Mouse (Mus musculus) intestine, embryonic 15.5 days (tissue): ENCODE measurements at regions not wholly inside any gene's neighbourhood (a gene's known extent, or its start where the extent isn't known, plus 50 kb on each side); places are given as distances from the start of the nearest gene placed in this dataset.
A peak's percentile ranks its signal among the peaks of the same experiment; 100 is the strongest.
"Not testable (repeated sequence)": the region's sequence is repeated elsewhere in the genome, so short reads cannot be mapped to it uniquely, and the experiment has no call there.

Experiments used
- ATAC-seq: fragments of 200-750 bp; cut with Nextera tagmentation; 2 replicates; pipeline ENCODE4 v1.8.0; 2017; ENCODE audit warnings: moderate TSS enrichment, moderate library complexity
- H3K27ac ChIP-seq: fragments of 300-500 bp; sonication (generic); 2 replicates; pipeline ENCODE4 v1.5.1; 2015; ENCODE audit warnings: mild to moderate bottlenecking, inconsistent platforms
- H3K27me3 ChIP-seq: fragments of 300-500 bp; sonication (generic); replicated peaks from 2 replicates; pipeline ENCODE4 v1.6.1; 2015; ENCODE audit warnings: inconsistent platforms
- H3K36me3 ChIP-seq: fragments of 300-500 bp; sonication (generic); 2 replicates; pipeline ENCODE4 v1.6.1; 2015; ENCODE audit warnings: inconsistent platforms
- H3K4me1 ChIP-seq: fragments of 300-500 bp; sonication (generic); replicated peaks from 2 replicates; pipeline ENCODE4 v1.6.1; 2015; ENCODE audit warnings: inconsistent platforms
- H3K4me2 ChIP-seq: fragments of 300-500 bp; sonication (generic); replicated peaks from 2 replicates; pipeline ENCODE4 v1.6.1; 2015; ENCODE audit warnings: mild to moderate bottlenecking, inconsistent platforms
- H3K4me3 ChIP-seq: fragments of 300-500 bp; sonication (generic); replicated peaks from 2 replicates; pipeline ENCODE4 v1.5.1; 2015; ENCODE audit warnings: inconsistent platforms
- H3K9ac ChIP-seq: fragments of 300-500 bp; sonication (generic); 2 replicates; pipeline ENCODE4 v1.6.1; 2015; ENCODE audit warnings: inconsistent platforms
- H3K9me3 ChIP-seq: fragments of 300-500 bp; sonication (generic); 2 replicates; pipeline ENCODE4 v1.6.1; 2016; ENCODE audit warnings: inconsistent platforms
- WGBS: fragments of 180-500 bp; shearing (Covaris S2); methylation state at CpG from one replicate; pipeline ENCODE4 v1.1.7; 2015; 5-methylcytosine and 5-hydroxymethylcytosine counted together

- no peaks in the 10 kb centered on the region for H3K27me3 ChIP-seq
- 75% methylated on average over 4 of the region's 4 CpGs for WGBS
- no peak for ATAC-seq
- no peak overlapping the region for H3K4me2 ChIP-seq
- no peak overlapping the region for H3K4me3 ChIP-seq
- no peaks in the 10 kb centered on the region for H3K9me3 ChIP-seq
- no peak overlapping the region for H3K9ac ChIP-seq
- no peak overlapping the region for H3K27ac ChIP-seq
- 0 out of 2 replicates have a peak, but pooled peaks cover 3% of the 10 kb centered on the region for H3K4me1 ChIP-seq
- no peaks in the 10 kb centered on the region for H3K36me3 ChIP-seq
These were observed 302.1 kb upstream of the Tbl1xr1 start for GRCm38 (mm10) chr3:21774172-21774842.

- H3K4me1 ChIP-seq, result no peaks in the 10 kb centered on the region
- H3K9me3 ChIP-seq, result no peaks in the 10 kb centered on the region
- H3K4me2 ChIP-seq, result no peak overlapping the region
- ATAC-seq, result no peak
- no peaks in the 10 kb centered on the region for H3K36me3 ChIP-seq
- 75% methylated on average over 4 of the region's 4 CpGs for WGBS
- H3K27me3 ChIP-seq, result no peaks in the 10 kb centered on the region
- H3K9ac ChIP-seq, result no peak overlapping the region
- no peak overlapping the region for H3K4me3 ChIP-seq
- no peak overlapping the region for H3K27ac ChIP-seq
These were observed 297.7 kb upstream of the Tbl1xr1 start for GRCm38 (mm10) chr3:21778789-21779188.

GRCm38 (mm10) chr3:21791983-21792631 is 284.3 kb upstream of the Tbl1xr1 start:
- peak; percentile 85 for ATAC-seq
- 61% methylated on average over 4 of the region's 4 CpGs for WGBS
- H3K4me3 ChIP-seq, result no peak overlapping the region

GRCm38 (mm10) chr3:21798139-21798538 is 278.3 kb upstream of the Tbl1xr1 start:
- no peak for ATAC-seq
- Histone ChIP-seq H3K4me1 (no peaks in the 10 kb centered on the region), H3K27ac (no peak overlapping the region), H3K4me3 (no peak overlapping the region), H3K9me3 (no peaks in the 10 kb centered on the region), H3K4me2 (no peak overlapping the region), H3K36me3 (no peaks in the 10 kb centered on the region), H3K9ac (no peak overlapping the region), H3K27me3 (no peaks in the 10 kb centered on the region)
- WGBS, result 59% methylated on average over 1 of the region's 1 CpGs

More at GRCm38 (mm10) chr3:21791983-21792631, 284.3 kb upstream of the Tbl1xr1 start:
- Histone ChIP-seq H3K4me2 (no peak overlapping the region), H3K9me3 (no peaks in the 10 kb centered on the region), H3K36me3 (no peaks in the 10 kb centered on the region), H3K4me1 (no peaks in the 10 kb centered on the region), H3K27ac (no peak overlapping the region), H3K9ac (no peak overlapping the region), H3K27me3 (no peaks in the 10 kb centered on the region)

- H3K27me3 ChIP-seq, H3K4me3 ChIP-seq, H3K9ac ChIP-seq, H3K4me2 ChIP-seq, H3K36me3 ChIP-seq, H3K9me3 ChIP-seq, H3K27ac ChIP-seq, H3K4me1 ChIP-seq, ATAC-seq: not testable (repeated sequence)
- WGBS, result 79% methylated on average over 2 of the region's 2 CpGs
These were observed 272.6 kb upstream of the Tbl1xr1 start for GRCm38 (mm10) chr3:21803886-21804285.

- H3K4me3 ChIP-seq, result no peak overlapping the region
- no peak overlapping the region for H3K4me2 ChIP-seq
- H3K4me1 ChIP-seq, result no peaks in the 10 kb centered on the region
- 87% methylated on average over 2 of the region's 2 CpGs for WGBS
- H3K9ac ChIP-seq, result no peak overlapping the region
- H3K27ac ChIP-seq, result no peak overlapping the region
- no peaks in the 10 kb centered on the region for H3K9me3 ChIP-seq
- no peak for ATAC-seq
- H3K36me3 ChIP-seq, result no peaks in the 10 kb centered on the region
- no peaks in the 10 kb centered on the region for H3K27me3 ChIP-seq
These were observed 269.8 kb upstream of the Tbl1xr1 start for GRCm38 (mm10) chr3:21806494-21807157.

GRCm38 (mm10) chr3:21808539-21808938 is 267.9 kb upstream of the Tbl1xr1 start:
- Histone ChIP-seq H3K4me3 (no peak overlapping the region), H3K4me2 (no peak overlapping the region), H3K36me3 (no peaks in the 10 kb centered on the region), H3K27ac (no peak overlapping the region), H3K27me3 (no peaks in the 10 kb centered on the region), H3K9ac (no peak overlapping the region), H3K4me1 (no peaks in the 10 kb centered on the region), H3K9me3 (no peaks in the 10 kb centered on the region)
- ATAC-seq, result no peak
- 78% methylated on average over 2 of the region's 2 CpGs for WGBS

- Histone ChIP-seq H3K36me3 (no peaks in the 10 kb centered on the region), H3K4me1 (no peaks in the 10 kb centered on the region), H3K9ac (no peak overlapping the region), H3K9me3 (no peaks in the 10 kb centered on the region), H3K27ac (0 out of 2 replicates have a peak overlapping the region, but pooled peaks have one; percentile 17), H3K4me3 (no peak overlapping the region), H3K27me3 (no peaks in the 10 kb centered on the region), H3K4me2 (no peak overlapping the region)
- WGBS, result 15% methylated on average over 2 of the region's 2 CpGs
- no peak for ATAC-seq
These were observed 266.5 kb upstream of the Tbl1xr1 start for GRCm38 (mm10) chr3:21809769-21810470.

GRCm38 (mm10) chr3:21813401-21813800 is 263.1 kb upstream of the Tbl1xr1 start:
- Histone ChIP-seq H3K4me1 (no peaks in the 10 kb centered on the region), H3K4me2 (no peak overlapping the region), H3K27ac (no peak overlapping the region), H3K4me3 (no peak overlapping the region), H3K36me3 (no peaks in the 10 kb centered on the region), H3K27me3 (no peaks in the 10 kb centered on the region), H3K9ac (no peak overlapping the region), H3K9me3 (no peaks in the 10 kb centered on the region)
- no peak for ATAC-seq
- WGBS, result 78% methylated on average over 1 of the region's 1 CpGs

- H3K4me1 ChIP-seq, result no peaks in the 10 kb centered on the region
- 76% methylated on average over 4 of the region's 4 CpGs for WGBS
- H3K9me3 ChIP-seq, result no peaks in the 10 kb centered on the region
- H3K9ac ChIP-seq, result no peak overlapping the region
- no peaks in the 10 kb centered on the region for H3K27me3 ChIP-seq
- H3K4me2 ChIP-seq, result no peak overlapping the region
- no peak overlapping the region for H3K27ac ChIP-seq
- ATAC-seq, result no peak
- H3K4me3 ChIP-seq, result no peak overlapping the region
- H3K36me3 ChIP-seq, result no peaks in the 10 kb centered on the region
These were observed 259.2 kb upstream of the Tbl1xr1 start for GRCm38 (mm10) chr3:21816968-21817858.

GRCm38 (mm10) chr3:21819030-21819429 is 257.4 kb upstream of the Tbl1xr1 start:
- Histone ChIP-seq H3K4me1 (no peaks in the 10 kb centered on the region), H3K36me3 (no peaks in the 10 kb centered on the region), H3K9ac (no peak overlapping the region), H3K4me3 (no peak overlapping the region), H3K27ac (no peak overlapping the region), H3K9me3 (no peaks in the 10 kb centered on the region), H3K27me3 (no peaks in the 10 kb centered on the region), H3K4me2 (no peak overlapping the region)
- ATAC-seq, result no peak
- WGBS, result 73% methylated on average over 4 of the region's 4 CpGs
